Mouse (Mus musculus) left cerebral cortex, postnatal 10 days (tissue): ENCODE measurements around the gene Eif1b. TPM values are rescaled to one million over a fixed set of nuclear protein-coding genes. Genes with fewer than 3 reads are reported as not detected.

Experiments
- DNase-seq, 2 experiments: peaks; one replicate each; pipeline ENCODE4 v3.0.0; 2021 to 2022; ENCODE audit warnings: low spot score in 2 of 2, mixed read lengths in 1 of 2; ENCODE audit errors: extremely low spot score in 1 of 2
- intact Hi-C: fragments of 180-260 bp; cut with DNase I; formaldehyde crosslinking; loops from one replicate; pipeline ENCODE4 v1.15.1; 2025
- total RNA-seq, 2 experiments: library from RNA; stranded (reverse); gene quantifications; 2 replicates each; pipeline ENCODE4 v1.2.3; 2021

The Eif1b gene
- total RNA-seq, result 100 to 1,000 TPM; 167 to 177 TPM

GRCm38 (mm10) chr9:120492010-120492399 lies at the start of gene Eif1b:
Gene Eif1b (plus strand): TSS chr9:120492232.
- intact Hi-C loops, result no loop called here
- DNase-seq, result no peak

- no peak for DNase-seq
- intact Hi-C loops, result no loop called here
These were observed 47.4 kb upstream of the Eif1b start for GRCm38 (mm10) chr9:120444642-120445041.

- peak in 1 of 2 experiments; percentile 20 for DNase-seq
- intact Hi-C loops, result no loop called here
These were observed 42.2 kb upstream of the Eif1b start for GRCm38 (mm10) chr9:120449696-120450329.

DNA sequence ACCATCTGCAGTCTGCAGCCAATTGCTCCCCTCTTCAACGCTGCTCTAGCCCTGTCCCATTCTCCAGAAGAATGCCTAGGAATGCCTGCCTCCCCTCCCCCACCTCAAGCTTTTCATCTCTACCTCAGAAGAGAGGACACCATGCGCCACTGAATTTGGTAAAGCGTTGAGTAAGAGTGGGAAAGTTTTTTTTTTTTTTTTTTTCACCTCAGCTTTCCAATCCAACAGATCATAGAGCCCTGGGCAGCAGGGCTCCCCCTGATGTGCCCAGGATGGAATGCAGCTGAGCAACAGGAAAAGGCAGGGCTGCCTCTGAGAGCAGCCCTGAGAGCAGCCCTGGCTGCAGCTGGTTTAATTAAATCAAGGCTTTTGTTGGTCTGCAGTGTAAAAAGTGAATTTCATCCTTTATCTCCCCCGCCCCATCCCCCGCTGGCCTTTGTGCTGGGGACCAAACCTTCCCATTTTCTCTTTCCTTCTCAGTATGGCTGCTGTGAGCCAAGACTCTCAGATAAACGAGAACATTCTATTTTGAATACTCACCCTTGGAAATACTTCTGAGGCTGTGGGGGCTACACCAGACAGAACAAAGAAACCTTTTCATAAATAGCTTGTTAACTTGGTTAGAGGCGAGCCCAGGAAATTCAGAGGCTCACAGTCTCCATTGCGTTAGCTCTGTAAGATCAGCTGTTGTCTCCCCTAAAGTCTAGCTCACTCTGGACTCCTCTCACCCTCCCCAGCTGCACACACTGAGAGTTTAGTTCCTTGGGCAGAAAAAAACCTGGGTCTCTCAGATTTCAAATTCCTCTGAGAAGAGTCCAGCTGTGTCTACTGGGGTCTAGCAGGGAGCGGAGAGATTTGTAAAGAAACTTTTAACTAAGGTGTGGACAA lies 36.0 kb upstream of the Eif1b start:
- intact Hi-C loops, result no loop called here
- peak; percentile 51 to 67 for DNase-seq

GRCm38 (mm10) chr9:120470431-120470830 lies 21.6 kb upstream of the Eif1b start:
- intact Hi-C loops, result no loop called here
- DNase-seq, result no peak

- intact Hi-C loops, result no loop called here
- no peak for DNase-seq
These were observed 10.4 kb upstream of the Eif1b start for GRCm38 (mm10) chr9:120481644-120482043.

- intact Hi-C loops, result no loop called here
- DNase-seq, result no peak
These were observed 9.7 kb upstream of the Eif1b start for GRCm38 (mm10) chr9:120482382-120482781.

- intact Hi-C loops, result no loop called here
- DNase-seq, result no peak
These were observed 8.9 kb upstream of the Eif1b start for GRCm38 (mm10) chr9:120483101-120483500.

DNA sequence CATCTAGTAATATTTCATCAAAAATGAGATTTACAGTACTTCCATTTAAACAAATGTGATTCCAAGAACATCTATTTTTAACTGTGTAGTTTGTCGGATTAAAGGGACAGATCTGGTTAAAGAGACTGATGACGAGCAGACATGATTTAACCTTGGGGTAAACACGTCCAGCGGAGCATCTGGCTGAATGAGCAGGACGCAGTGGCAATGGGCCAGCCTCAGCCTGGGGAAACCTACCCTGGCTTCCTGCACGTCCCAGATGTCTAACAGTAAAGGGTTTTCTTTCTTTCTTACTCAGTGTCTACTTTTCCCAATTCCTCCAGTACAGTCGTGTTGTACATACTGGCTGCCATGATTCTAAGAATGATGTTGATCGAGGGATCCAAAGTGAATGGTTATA lies 5.0 kb upstream of the Eif1b start:
- no peak for DNase-seq
- intact Hi-C loops, result no loop called here

- DNase-seq, result no peak
- intact Hi-C loops, result no loop called here
These were observed 523 bp upstream of the Eif1b start for GRCm38 (mm10) chr9:120491509-120491908.

DNA sequence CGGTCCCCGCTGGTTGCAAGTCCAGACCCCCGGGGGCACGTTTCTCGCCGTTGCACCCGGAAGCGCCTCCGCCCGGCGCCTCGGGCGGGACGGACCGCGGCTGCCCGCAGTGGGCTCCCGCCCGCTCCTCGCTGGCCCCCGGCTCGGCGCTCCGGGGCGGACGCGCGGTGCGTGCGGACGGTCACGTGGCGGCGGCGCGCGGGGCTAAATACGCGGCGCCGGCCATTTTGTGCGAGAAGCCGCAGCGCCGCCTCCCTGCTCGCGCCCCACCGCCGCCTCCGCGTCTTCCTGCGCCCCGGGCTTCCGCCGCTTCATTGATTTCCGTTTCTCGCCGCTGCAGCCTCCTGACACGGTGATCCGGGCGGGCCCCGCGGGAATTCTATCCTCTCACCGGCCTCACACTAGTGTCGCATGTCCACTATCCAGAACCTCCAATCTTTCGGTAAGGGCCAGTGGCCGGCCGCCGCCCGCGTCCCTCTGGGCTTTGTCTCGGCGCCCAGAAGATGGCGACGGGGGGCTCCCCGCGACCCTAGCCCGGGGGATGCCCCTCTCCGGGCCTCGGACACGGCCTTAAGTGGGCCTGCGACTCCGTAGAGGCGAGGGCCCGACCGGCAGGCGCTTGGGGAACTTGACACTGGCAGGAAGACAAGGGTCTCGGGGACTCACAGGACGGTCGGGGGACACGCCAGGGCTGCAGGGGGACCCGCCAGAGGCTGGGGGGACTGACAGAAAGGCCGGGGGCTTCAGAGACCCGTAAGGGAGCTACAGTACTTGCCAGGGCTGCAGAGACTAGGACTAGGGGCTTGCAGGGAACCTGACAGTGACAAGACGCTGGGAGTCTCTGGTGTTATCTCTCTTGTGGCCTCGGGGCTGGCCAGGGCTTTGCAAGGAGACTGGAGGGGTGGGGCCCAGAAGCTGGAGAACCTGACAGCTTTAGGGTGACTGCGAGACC lies 644 bp downstream of the Eif1b start:
- intact Hi-C loops, result no loop called here
- peak; percentile 71 to 90 for DNase-seq

- intact Hi-C loops, result no loop called here
- no peak for DNase-seq
These were observed 1.7 kb downstream of the Eif1b start for GRCm38 (mm10) chr9:120493781-120494180.

- peak; percentile 70 to 74 for DNase-seq
- intact Hi-C loops, result loop anchor here (1.0 to 5.0 kb wide), 2 partner anchors 62 to 354 kb away; no protein-coding TSS in a partner anchor
These were observed 4.7 kb downstream of the Eif1b start for GRCm38 (mm10) chr9:120496691-120497090.

DNA sequence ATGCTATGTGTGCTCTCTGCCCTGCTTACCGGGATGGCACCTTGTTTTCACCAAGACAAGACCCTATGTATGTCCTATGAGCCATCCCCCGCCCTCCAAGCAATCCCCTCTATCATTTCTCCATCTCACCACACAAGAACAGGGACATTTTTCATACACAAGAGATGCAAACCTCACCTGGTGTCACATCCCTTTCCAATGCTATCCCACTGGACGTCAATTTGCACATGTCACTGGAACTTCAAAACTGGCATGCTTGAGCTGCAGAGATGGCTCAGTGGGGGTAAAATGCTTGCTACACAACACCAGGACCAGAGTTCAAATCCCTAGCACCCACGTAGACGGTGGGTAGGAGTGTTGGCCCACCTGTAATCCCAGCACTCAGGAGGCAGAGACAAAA lies 6.0 kb downstream of the Eif1b start:
- DNase-seq, result no peak
- intact Hi-C loops, result loop anchor here (5.0 kb wide), 1 partner anchor 356 kb away; no protein-coding TSS in a partner anchor

GRCm38 (mm10) chr9:120501191-120501902 lies 9.3 kb downstream of the Eif1b start:
- no peak for DNase-seq
- intact Hi-C loops, result no loop called here

DNA sequence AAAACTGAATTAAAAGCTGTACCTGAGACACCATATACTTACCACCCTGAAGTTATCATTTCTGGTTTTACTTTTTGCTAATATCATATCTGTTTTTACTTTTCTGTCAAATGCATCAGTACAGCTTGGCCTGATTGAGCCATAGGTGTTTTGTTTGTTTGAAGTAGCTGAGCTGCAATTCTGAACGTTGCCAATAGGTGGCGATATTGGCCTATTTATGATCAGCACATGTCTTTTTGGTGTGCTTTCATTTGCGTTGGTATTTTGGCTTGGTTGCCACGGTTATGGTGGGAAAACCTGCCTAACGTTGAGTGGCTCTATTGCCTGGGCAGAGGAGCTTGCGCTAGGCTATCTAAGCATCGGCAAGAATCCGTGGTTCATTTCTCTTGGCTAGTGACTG lies 10.0 kb downstream of the Eif1b start:
- DNase-seq, result peak; percentile 71 to 76
- intact Hi-C loops, result loop anchor here (1.0 to 2.0 kb wide), 3 partner anchors 69 to 89 kb away; partner anchors contain the start of gene Rpl14

- DNase-seq, result no peak
- intact Hi-C loops, result no loop called here
These were observed 12.4 kb downstream of the Eif1b start for GRCm38 (mm10) chr9:120504423-120504822.

DNA sequence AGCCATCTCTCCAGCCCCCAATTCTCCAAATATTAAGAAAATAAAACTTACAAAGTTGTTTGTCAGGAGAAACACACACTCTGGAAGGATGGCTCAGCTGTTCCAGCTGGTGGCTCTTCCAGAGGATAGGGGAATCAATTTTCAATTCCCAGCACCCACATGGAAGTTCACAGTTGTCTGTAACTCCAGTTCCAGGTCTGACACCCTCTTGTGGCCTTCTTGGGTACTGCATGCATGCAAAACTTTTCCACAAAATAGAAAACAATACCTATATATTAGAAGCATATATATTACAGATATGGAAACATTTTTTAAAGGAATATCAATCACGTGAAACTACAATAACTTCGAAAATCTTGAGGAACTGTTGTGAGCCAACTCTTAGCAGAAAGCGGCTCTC lies 19.7 kb downstream of the Eif1b start:
- intact Hi-C loops, result no loop called here
- no peak for DNase-seq
